Mouse (Mus musculus) adrenal gland, adult 18-20 months (tissue): Measurements from ENCODE around the gene Mrpl58. TPM values are rescaled to one million over a fixed set of nuclear protein-coding genes. Genes with fewer than 3 reads are reported as not detected.
"Not testable (repeated sequence)": the region's sequence is repeated elsewhere in the genome, so short reads cannot be mapped to it uniquely, and the experiment has no call there.

Experiments
- DNase-seq, 2 experiments: peaks; one replicate each; pipeline ENCODE4 v3.0.0; 2021 to 2022; ENCODE audit warnings: low spot score in 2 of 2
- microRNA-seq, 2 experiments: library from miRNA; unstranded; fragments of <30 nt; microRNA quantifications; one replicate each; pipeline ENCODE4 v1.2.0; 2021; ENCODE audit warnings: borderline number of aligned reads in 2 of 2
- total RNA-seq, 2 experiments: library from RNA; stranded (reverse); gene quantifications; 1 replicate in 1 of 2; 2 replicates in 1 of 2; pipeline ENCODE4 v1.2.3; 2021

Gene Mrpl58
- total RNA-seq, 2 experiments from 2014 or later, result 133 to 137 TPM

- not testable (repeated sequence) for DNase-seq
Observed at GRCm38 (mm10) chr11:115454822-115455221, 51.3 kb downstream of the Mrpl58 start.

- no peak for DNase-seq
Observed at GRCm38 (mm10) chr11:115455619-115456018, 52.1 kb downstream of the Mrpl58 start.

DNA sequence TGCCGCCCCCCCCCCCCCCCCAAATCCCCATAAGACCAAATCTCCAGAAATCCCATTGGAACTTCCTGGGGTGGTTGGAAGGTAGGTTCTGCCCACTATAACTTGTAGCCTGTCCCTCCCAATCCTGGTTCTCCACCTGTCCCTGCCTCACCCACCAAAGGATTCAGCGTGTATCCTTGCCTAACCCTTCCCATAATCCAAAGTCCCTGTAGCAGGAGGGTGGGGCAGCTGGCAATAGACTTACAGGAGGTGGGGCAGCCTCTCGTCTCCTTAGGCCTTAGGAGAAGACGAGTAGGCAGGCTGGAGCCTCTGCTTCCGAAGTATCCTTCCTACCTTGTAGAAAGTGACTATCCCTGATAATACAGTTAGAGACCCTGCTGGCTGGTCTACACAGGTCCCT lies 52.6 kb downstream of the Mrpl58 start:
- no peak for DNase-seq

DNA sequence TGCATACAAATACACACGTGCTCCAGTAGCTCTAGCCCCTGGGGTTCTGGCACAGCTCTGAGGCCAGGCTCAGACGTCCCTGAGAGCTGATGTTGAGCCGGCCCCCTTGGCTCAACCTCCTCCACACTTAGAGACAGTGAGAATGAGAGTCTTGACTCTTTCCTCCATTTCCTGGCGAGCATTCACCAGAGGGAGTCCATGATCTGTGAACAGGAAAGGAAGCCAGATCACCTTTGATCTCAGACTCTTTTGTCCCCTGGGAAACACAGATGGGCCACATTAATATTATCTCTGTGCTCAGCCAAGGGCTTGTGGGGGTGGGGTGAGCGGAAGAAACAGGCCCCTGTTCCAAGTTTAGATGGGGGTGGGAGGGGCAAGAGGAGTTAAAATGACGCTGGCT lies 53.9 kb downstream of the Mrpl58 start:
- DNase-seq, result no peak

DNA sequence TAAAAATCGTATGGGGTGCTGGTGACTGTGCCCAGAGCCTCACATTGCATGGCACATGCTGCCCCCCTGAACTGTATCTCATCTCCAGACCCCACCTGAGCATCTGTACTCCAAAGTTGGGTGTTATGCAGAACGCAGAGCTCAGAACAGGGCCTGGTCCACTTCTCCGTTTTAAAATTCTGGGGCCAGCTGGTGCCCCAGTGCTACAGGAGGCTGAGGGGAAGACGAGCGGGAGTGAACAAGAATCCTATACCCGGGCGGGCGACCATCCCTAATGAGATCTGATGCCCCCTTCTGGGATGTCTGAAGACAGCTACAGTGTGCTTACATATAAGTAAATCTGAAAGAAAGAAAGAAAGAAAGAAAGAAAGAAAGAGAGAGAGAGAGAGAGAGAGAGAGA lies 57.4 kb downstream of the Mrpl58 start:
- DNase-seq, result no peak

DNA sequence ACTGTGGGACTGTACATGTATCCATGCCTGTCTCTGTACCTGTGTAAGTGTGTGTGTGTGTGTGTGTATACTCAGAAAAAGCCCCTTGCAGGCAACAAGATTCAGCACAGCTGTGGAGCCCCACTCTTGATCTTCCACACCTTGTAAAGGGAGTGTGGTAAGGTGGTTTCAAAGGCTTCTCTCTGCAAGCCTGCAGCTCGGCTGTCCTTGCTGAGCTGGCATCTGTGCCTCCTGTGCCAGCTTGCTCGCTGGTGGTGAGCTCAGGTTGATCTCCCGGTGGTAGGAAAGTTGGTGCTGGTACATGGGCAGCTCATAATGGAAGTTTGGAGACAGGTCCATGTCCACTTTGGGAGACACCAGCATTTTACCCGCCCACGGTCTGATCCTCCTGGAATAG lies 58.3 kb downstream of the Mrpl58 start:
- no peak for DNase-seq

Small RNA genes within 50 kb of the gene (microRNA-seq; reads per million reads assigned to microRNA genes)
- gene Mir3968, result 0 reads per million in 2 experiments

Other genes starting within 250 kb of the Mrpl58 start
- 10 to 100 TPM; 17.2 to 19.3 TPM for gene Slc9a3r1, start 240.4 kb upstream of the Mrpl58 start, total RNA-seq
- 10 to 100 TPM; 20.3 to 20.7 TPM for gene Tmem104, start 216.3 kb upstream of the Mrpl58 start, total RNA-seq
- gene Nat9, start 215.9 kb upstream of the Mrpl58 start, total RNA-seq, result 10 to 100 TPM; 26.2 to 27.6 TPM
- gene Grin2c, start 136.5 kb upstream of the Mrpl58 start, total RNA-seq, result 10 to 100 TPM in 1 of 2 experiments, 1 to 10 TPM in 1; 2.2 to 10.6 TPM
- 1,000 to 10,000 TPM; 1,063 to 1,343 TPM for gene Fdxr, start 126.7 kb upstream of the Mrpl58 start, total RNA-seq
- 10 to 100 TPM; 43.9 to 59.6 TPM for gene Fads6, start 106.1 kb upstream of the Mrpl58 start, total RNA-seq
- gene Otop2, start 96.6 kb upstream of the Mrpl58 start, total RNA-seq, result not detected
- gene Ush1g, start 81.7 kb upstream of the Mrpl58 start, total RNA-seq, result under 1 TPM; 0.36 to 0.74 TPM
- gene Otop3, start 69.0 kb upstream of the Mrpl58 start, total RNA-seq, result not detected
- 10 to 100 TPM; 31.4 to 65.8 TPM for gene Hid1, start 36.0 kb upstream of the Mrpl58 start, total RNA-seq
- 100 to 1,000 TPM; 159 to 181 TPM for gene Cdr2l, start 21.8 kb upstream of the Mrpl58 start, total RNA-seq
- 100 to 1,000 TPM; 595 to 747 TPM for gene Atp5h, start 16.2 kb downstream of the Mrpl58 start, total RNA-seq
- 10 to 100 TPM; 44.1 to 71.4 TPM for gene Kctd2, start 16.4 kb downstream of the Mrpl58 start, total RNA-seq
- gene Trim80, start 36.8 kb downstream of the Mrpl58 start, total RNA-seq, result under 1 TPM; 0.20 to 0.61 TPM
- gene Slc16a5, start 58.7 kb downstream of the Mrpl58 start, total RNA-seq, result not detected
- gene Armc7, start 71.9 kb downstream of the Mrpl58 start, total RNA-seq, result 10 to 100 TPM in 1 of 2 experiments, 1 to 10 TPM in 1; 7.9 to 11.1 TPM
- 100 to 1,000 TPM in 1 of 2 experiments, 10 to 100 TPM in 1; 68.7 to 154 TPM for gene Nt5c, start 88.1 kb downstream of the Mrpl58 start, total RNA-seq
- gene Jpt1, start 110.6 kb downstream of the Mrpl58 start, total RNA-seq, result 10 to 100 TPM; 81.3 to 86.5 TPM
- gene Sumo2, start 132.5 kb downstream of the Mrpl58 start, total RNA-seq, result 100 to 1,000 TPM; 219 to 240 TPM
- 10 to 100 TPM; 33.2 to 43.0 TPM for gene Nup85, start 160.7 kb downstream of the Mrpl58 start, total RNA-seq
- 100 to 1,000 TPM; 105 to 107 TPM for gene Mrps7, start 200.2 kb downstream of the Mrpl58 start, total RNA-seq
- gene Gga3, start 200.3 kb downstream of the Mrpl58 start, total RNA-seq, result 10 to 100 TPM; 25.6 to 27.0 TPM
- gene Mif4gd, start 209.2 kb downstream of the Mrpl58 start, total RNA-seq, result 100 to 1,000 TPM in 1 of 2 experiments, 10 to 100 TPM in 1; 85.4 to 145 TPM
- gene Slc25a19, start 224.5 kb downstream of the Mrpl58 start, total RNA-seq, result 100 to 1,000 TPM; 108 to 204 TPM